Mouse (Mus musculus) small intestine, adult 2 months (tissue): ENCODE measurements at regions not wholly inside any gene's neighbourhood (a gene's known extent, or its start where the extent isn't known, plus 50 kb on each side); places are given as distances from the start of the nearest gene placed in this dataset.
A peak's percentile ranks its signal among the peaks of the same experiment; 100 is the strongest.

Source experiments
- H3K27ac ChIP-seq: fragments of 200-500 bp; 2 replicates; pipeline ENCODE4 v1.5.1; 2012; ENCODE audit warnings: low read depth, low read length, control low read depth, inconsistent platforms; ENCODE audit not compliant: insufficient read depth
- H3K27me3 ChIP-seq: fragments of 200-500 bp; 2 replicates; pipeline ENCODE4 v1.6.1; 2012; ENCODE audit warnings: mild to moderate bottlenecking, moderate library complexity, low read length, inconsistent platforms; ENCODE audit not compliant: control insufficient read depth, insufficient read depth
- H3K36me3 ChIP-seq: fragments of 200-500 bp; 2 replicates; pipeline ENCODE4 v1.6.1; 2012; ENCODE audit warnings: mild to moderate bottlenecking, low read length, control low read depth, inconsistent platforms; ENCODE audit not compliant: control insufficient read depth, insufficient read depth
- H3K4me1 ChIP-seq: fragments of 200-500 bp; 2 replicates; pipeline ENCODE4 v1.6.1; 2012; ENCODE audit warnings: low read length, inconsistent platforms, mixed read lengths; ENCODE audit not compliant: control insufficient read depth, insufficient read depth, insufficient read length
- H3K4me3 ChIP-seq: fragments of 200-500 bp; 2 replicates; pipeline ENCODE4 v1.5.1; 2012; ENCODE audit warnings: low read depth, mild to moderate bottlenecking, control low read depth, inconsistent platforms, low read length, moderate library complexity
- CTCF ChIP-seq: fragments of 200-500 bp; IDR thresholded peaks from 2 replicates; pipeline ENCODE4 v1.5.1; 2012; ENCODE audit warnings: low read depth, mild to moderate bottlenecking, control low read depth, inconsistent platforms, low read length, moderate library complexity, mixed read lengths; ENCODE audit not compliant: insufficient replicate concordance, insufficient read length; ENCODE audit errors: extremely low read depth
- POLR2A ChIP-seq: fragments of 200-500 bp; IDR thresholded peaks from 2 replicates; pipeline ENCODE4 v1.6.1; 2012; ENCODE audit warnings: low read depth, mild to moderate bottlenecking, control low read depth, inconsistent platforms, low read length, moderate library complexity
- WGBS: fragments of 180-500 bp; shearing (Covaris S2); methylation state at CpG from one replicate; pipeline ENCODE4 v1.1.7; 2018; 5-methylcytosine and 5-hydroxymethylcytosine counted together

DNA sequence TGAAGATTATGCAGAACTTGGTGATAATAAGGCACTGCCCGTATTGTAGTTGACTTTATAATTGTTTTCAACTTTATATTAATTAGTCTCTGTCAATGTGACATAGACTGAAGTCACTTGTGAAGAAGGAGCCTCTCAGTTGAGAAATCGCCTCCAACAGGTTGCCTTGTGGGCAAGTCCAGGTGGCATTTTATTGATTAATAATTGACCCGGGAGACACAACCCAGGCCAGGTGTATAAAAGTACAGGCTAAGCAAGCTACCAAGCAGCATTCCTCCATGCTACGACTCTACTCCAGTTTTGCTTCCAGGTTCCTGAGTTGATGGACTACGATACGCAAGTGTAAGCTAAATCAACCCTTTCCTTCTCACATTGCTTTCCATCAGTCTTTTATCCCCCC lies 268.2 kb upstream of the Klf3 start:
- Histone ChIP-seq H3K4me3 (no peak overlapping the region), H3K27me3 (no peaks in the 10 kb centered on the region), H3K36me3 (no peaks in the 10 kb centered on the region), H3K27ac (no peak overlapping the region), H3K4me1 (peaks cover 16% of the 10 kb centered on the region; the same call in 1 of the 2 replicates)
- 38% methylated on average over 6 of the region's 6 CpGs for WGBS
- TF ChIP-seq POLR2A: no peak
- TF ChIP-seq CTCF: no peak

DNA sequence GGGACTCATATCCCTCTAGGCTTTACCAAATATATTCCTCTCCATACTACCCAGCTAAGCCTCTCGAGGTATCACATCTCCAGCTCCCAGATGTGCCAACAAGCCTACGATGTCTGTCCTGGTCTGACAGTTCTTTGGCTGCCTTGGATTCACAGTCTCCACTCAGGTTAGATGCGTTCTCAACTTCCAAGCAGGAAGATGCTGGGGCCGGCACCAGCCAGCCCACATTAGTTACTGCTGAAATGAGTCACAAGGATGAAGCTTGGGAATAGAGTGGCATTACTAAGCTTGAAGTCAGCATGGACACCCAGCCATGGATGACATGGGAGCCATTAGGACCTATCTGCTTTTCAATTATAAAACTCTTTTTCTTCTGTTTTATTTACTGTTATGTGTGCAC lies 267.6 kb upstream of the Klf3 start:
- TF ChIP-seq POLR2A (no peak), CTCF (no peak)

DNA sequence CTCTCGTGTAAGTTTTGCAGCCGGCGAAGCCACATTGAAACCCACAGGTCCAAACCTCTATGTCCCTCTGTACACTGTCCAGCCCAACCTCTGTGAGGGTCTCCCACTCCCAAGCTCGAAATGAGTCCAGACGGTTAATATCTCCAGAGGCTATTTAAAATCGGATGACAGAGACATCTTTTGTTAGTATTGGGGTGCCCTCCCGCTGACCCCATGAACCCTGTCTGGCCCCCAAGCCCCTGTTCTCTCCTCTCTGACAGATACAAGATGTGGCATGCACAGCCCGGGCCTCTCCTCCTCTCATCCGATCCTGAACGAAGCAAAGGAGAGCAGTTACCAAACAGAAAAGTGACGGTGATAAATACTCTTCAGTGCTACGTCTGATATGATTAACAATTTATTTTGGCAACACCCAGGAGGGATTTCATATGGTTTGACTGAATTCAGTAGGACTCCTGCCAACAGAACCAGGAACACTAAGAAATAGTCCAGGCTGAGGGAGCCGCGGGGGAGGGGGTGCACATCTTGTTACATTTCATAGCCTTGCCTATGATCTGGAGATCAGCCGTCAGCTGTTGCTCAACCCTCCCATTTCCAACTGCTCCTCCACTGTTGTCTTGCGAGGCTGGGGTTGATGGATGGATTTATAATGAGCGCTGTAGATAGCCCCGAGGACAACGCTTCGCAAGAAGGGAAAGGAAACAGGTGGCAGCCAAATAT lies 266.6 kb upstream of the Klf3 start:
- peaks cover 16% of the 10 kb centered on the region; the same call in 1 of the 2 replicates for H3K4me1 ChIP-seq
- no peak for TF ChIP-seq CTCF
- no peak for TF ChIP-seq POLR2A
- no peaks in the 10 kb centered on the region for H3K36me3 ChIP-seq
- H3K27me3 ChIP-seq: no peaks in the 10 kb centered on the region
- H3K4me3 ChIP-seq: no peak overlapping the region
- no peak overlapping the region for H3K27ac ChIP-seq
- 74% methylated on average over 20 of the region's 20 CpGs for WGBS

More for the DNA sequence above, 267.6 kb upstream of the Klf3 start:
- Histone ChIP-seq H3K27me3 (no peaks in the 10 kb centered on the region), H3K4me3 (no peak overlapping the region), H3K36me3 (no peaks in the 10 kb centered on the region), H3K4me1 (peaks cover 16% of the 10 kb centered on the region; the same call in 1 of the 2 replicates), H3K27ac (no peak overlapping the region)
- 97% methylated on average over 4 of the region's 4 CpGs for WGBS

DNA sequence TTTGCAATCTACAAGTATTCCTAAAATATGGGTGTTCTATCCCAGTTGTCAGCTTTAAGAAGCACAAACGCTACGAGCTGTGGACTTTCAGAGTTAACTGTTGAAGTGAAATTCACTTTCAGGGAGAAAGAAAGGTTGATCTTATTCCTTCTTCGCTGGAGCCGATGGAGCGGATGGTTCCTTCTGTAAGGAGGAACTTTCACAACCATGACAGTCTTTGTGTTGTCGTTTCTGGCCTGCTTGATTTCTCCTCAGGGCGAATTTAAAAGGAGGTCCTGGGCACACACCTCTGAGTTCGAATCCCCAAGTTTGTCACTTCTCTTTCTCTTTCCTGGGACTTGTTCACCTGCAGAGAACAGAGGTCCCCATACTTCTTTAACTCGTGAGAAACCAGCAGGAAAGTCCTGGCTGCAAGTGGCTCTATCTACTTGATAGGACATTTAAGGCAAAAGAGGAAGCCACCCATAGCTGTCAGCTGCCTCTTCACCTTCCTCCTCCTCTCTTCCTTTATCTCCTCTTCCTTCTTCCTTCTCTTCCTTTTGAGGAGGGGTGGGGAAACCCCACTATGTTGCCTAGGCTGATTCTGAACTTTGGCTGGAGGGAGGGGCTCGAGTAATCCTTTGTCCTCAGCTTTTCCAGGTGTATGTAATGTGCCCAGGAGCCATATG lies 265.9 kb upstream of the Klf3 start:
- no peak for TF ChIP-seq POLR2A
- TF ChIP-seq CTCF: no peak
- Histone ChIP-seq H3K27me3 (no peaks in the 10 kb centered on the region), H3K4me3 (no peak overlapping the region), H3K27ac (0 out of 2 replicates have a peak overlapping the region, but pooled peaks have one; percentile 4), H3K4me1 (peaks cover 21% of the 10 kb centered on the region; the same call in 1 of the 2 replicates), H3K36me3 (no peaks in the 10 kb centered on the region)
- 70% methylated on average over 10 of the region's 10 CpGs for whole genome bisulfite sequencing

DNA sequence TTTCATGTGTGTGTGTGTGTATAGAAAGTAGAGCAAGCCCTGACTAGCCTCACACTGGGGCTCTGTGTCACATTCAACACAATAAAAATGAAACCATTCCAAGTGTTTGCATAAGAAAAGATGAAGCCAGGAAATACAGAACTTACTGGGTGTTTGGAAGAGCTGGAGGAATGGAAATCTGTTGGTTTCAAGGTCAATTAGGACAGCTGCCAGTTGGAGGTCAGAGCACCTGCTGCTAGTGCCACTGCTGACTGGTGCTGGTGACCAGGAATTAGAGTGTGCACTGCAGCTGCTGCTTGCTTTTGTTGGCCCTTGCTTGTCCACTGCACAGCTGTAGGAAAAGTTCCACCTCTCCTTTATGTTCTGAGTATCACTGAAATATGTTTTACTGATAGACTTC lies 261.4 kb upstream of the Klf3 start:
- TF ChIP-seq POLR2A: no peak
- no peak for TF ChIP-seq CTCF
- no peak overlapping the region for H3K27ac ChIP-seq

DNA sequence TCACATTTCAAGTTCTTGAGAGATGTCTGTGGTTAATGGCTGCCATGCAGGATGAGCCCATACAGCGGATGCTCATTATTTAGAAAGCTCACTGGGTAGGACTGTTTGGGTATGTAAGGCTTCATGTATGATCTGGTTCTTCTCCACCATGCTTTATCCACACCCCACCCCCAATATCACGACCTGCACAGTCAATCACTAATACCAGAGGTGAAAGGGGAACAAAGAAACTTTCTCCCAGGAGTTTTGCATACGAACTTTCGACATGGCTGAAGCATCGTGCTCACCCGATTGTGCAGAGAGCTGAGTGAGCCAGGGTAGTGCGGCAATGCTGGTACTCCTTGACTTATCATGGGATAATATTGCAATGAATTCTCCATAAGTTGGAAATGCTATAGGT lies 247.3 kb upstream of the Klf3 start:
- 89% methylated on average over 7 of the region's 7 CpGs for WGBS

More for the DNA sequence above, 261.4 kb upstream of the Klf3 start:
- H3K4me1 ChIP-seq: peaks cover 18% of the 10 kb centered on the region; the same call in 1 of the 2 replicates
- no peaks in the 10 kb centered on the region for H3K27me3 ChIP-seq
- no peaks in the 10 kb centered on the region for H3K36me3 ChIP-seq
- no peak overlapping the region for H3K4me3 ChIP-seq

DNA sequence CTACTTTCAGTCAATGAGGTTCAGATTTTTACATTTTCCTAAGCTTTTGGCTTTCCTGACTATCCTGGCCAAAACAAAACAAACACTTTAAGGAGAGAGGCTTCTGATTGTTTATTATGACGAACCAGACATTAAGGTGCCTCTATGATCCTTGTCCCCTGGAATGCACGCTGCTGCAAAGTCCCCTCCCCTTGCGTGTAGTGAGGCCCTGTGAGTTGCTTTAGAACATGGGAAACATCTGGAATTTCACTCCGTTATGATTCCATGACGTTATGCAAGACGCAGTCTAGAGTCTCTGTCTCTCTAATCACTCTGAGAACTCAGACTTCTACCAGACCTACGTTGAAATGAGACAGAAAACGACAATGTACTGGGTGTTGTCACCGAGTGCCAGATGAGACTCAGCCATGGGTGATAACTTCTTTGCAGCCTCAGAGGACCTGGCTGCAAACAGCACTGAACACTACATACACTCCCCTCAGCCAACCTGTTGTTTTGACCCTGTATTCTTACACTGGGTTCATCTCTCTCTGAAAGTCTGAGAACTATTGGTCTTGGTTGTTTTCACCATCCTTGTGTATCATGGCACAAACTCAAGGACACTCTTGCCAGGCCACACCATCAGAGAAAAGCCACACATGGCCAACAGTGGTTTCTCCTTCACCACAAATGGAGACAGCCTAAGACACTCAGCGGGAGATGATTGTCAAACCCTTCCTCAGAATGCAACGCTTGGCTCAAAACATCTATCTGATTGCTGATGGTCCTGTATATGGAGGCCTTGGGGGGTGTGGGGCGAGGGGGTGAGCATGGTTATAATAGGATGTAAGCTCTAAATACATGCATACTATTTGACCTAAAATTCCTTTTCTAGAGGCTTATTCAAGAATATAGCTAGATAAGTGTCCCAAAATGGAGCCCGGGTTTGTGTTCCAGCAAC lies 236.5 kb upstream of the Klf3 start:
- Histone ChIP-seq H3K27ac (no peak overlapping the region), H3K36me3 (no peaks in the 10 kb centered on the region), H3K4me1 (peaks cover 14% of the 10 kb centered on the region; the same call in 1 of the 2 replicates), H3K27me3 (no peaks in the 10 kb centered on the region), H3K4me3 (no peak overlapping the region)
- TF ChIP-seq POLR2A (no peak), CTCF (no peak)
- 88% methylated on average over 13 of the region's 13 CpGs for WGBS

More for the DNA sequence above, 247.3 kb upstream of the Klf3 start:
- Histone ChIP-seq H3K27ac (no peak overlapping the region), H3K27me3 (no peaks in the 10 kb centered on the region), H3K4me3 (no peak overlapping the region), H3K4me1 (no peaks in the 10 kb centered on the region), H3K36me3 (no peaks in the 10 kb centered on the region)
- TF ChIP-seq CTCF (no peak), POLR2A (no peak)
